Mouse (Mus musculus) intestine, embryonic 16.5 days (tissue): ENCODE data around the gene Gng3. TPM values are rescaled to one million over a fixed set of nuclear protein-coding genes. Genes with fewer than 3 reads are reported as not detected.

Source experiments
- ATAC-seq: fragments of 200-750 bp; cut with Nextera tagmentation; 2 replicates; pipeline ENCODE4 v1.8.0; 2017; ENCODE audit warnings: moderate TSS enrichment, moderate library complexity
- H3K27ac ChIP-seq: fragments of 300-500 bp; sonication (generic); 2 replicates; pipeline ENCODE4 v1.5.1; 2014; ENCODE audit warnings: mild to moderate bottlenecking, low read length
- H3K27me3 ChIP-seq: fragments of 300-500 bp; sonication (generic); replicated peaks from 2 replicates; pipeline ENCODE4 v1.6.1; 2014; ENCODE audit warnings: low read length, control low read depth, mixed read lengths; ENCODE audit not compliant: control insufficient read depth, insufficient read depth
- H3K36me3 ChIP-seq: fragments of 300-500 bp; sonication (generic); 2 replicates; pipeline ENCODE4 v1.6.1; 2014; ENCODE audit warnings: low read length, control low read depth; ENCODE audit not compliant: control insufficient read depth, insufficient read depth
- H3K4me1 ChIP-seq: fragments of 300-500 bp; sonication (generic); 2 replicates; pipeline ENCODE4 v1.6.1; 2014; ENCODE audit warnings: low read length, control low read depth, mixed read lengths; ENCODE audit not compliant: control insufficient read depth, insufficient read depth
- H3K4me2 ChIP-seq: fragments of 300-500 bp; sonication (generic); 2 replicates; pipeline ENCODE4 v1.6.1; 2014; ENCODE audit warnings: low read depth, low read length, control low read depth
- H3K4me3 ChIP-seq: fragments of 300-500 bp; sonication (generic); 2 replicates; pipeline ENCODE4 v1.5.1; 2014; ENCODE audit warnings: mild to moderate bottlenecking, low read length
- H3K9ac ChIP-seq: fragments of 300-500 bp; sonication (generic); 2 replicates; pipeline ENCODE4 v1.6.1; 2014; ENCODE audit warnings: low read depth, low read length
- H3K9me3 ChIP-seq: fragments of 300-500 bp; sonication (generic); 2 replicates; pipeline ENCODE4 v1.6.1; 2016; ENCODE audit warnings: low read length, control low read depth; ENCODE audit not compliant: control insufficient read depth
- WGBS: fragments of 180-500 bp; shearing (Covaris S2); extraction: QIAGEN DNeasy Blood & Tissue Kit; methylation state at CpG from one replicate; pipeline ENCODE4 v1.1.7; 2014; 5-methylcytosine and 5-hydroxymethylcytosine counted together
- polyA plus RNA-seq: library from polyadenylated mRNA; unstranded; fragments of >200 nt; fragmentation: Nextera tagmentation; extraction: Ambion mirVana; gene quantifications from 2 replicates; pipeline ENCODE4 v1.2.1, GENCODE M21; 2015

The Gng3 gene
- polyA plus RNA-seq, 1 experiment from 2014 or later: 14.3 TPM

- Histone ChIP-seq H3K4me3 (no peak within 1 kb of the TSS), H3K4me2 (peak within 1 kb of the TSS; percentile 14; the same call in 1 of the 2 replicates), H3K9me3 (no peaks in the 10 kb centered on the region), H3K4me1 (peaks cover 3% of the 10 kb centered on the region; the same call in 1 of the 2 replicates), H3K9ac (peak within 1 kb of the TSS; percentile 41; the same call in 1 of the 2 replicates), H3K27me3 (no peaks in the 10 kb centered on the region), H3K36me3 (peaks cover 6% of the 10 kb centered on the region), H3K27ac (0 out of 2 replicates have a peak within 1 kb of the TSS, but pooled peaks have one; percentile 17)
- peak; percentile 83 for ATAC-seq
- 21% methylated on average over 7 of the region's 7 CpGs for WGBS
Measured at GRCm38 (mm10) chr19:8850402-8850901, 11.5 kb upstream of the Gng3 start, which contains the start of gene Lrrn4cl. Gene Lrrn4cl (plus strand): TSS chr19:8850768.

GRCm38 (mm10) chr19:8848356-8848755 lies 9.4 kb upstream of the Gng3 start:
- Histone ChIP-seq H3K9ac (no peak overlapping the region), H3K27ac (no peak overlapping the region), H3K4me1 (peaks cover 3% of the 10 kb centered on the region; the same call in 1 of the 2 replicates), H3K27me3 (no peaks in the 10 kb centered on the region), H3K4me3 (no peak overlapping the region), H3K9me3 (no peaks in the 10 kb centered on the region), H3K4me2 (no peak overlapping the region), H3K36me3 (peaks cover 6% of the 10 kb centered on the region)
- ATAC-seq: no peak
- 58% methylated on average over 5 of the region's 5 CpGs for WGBS

DNA sequence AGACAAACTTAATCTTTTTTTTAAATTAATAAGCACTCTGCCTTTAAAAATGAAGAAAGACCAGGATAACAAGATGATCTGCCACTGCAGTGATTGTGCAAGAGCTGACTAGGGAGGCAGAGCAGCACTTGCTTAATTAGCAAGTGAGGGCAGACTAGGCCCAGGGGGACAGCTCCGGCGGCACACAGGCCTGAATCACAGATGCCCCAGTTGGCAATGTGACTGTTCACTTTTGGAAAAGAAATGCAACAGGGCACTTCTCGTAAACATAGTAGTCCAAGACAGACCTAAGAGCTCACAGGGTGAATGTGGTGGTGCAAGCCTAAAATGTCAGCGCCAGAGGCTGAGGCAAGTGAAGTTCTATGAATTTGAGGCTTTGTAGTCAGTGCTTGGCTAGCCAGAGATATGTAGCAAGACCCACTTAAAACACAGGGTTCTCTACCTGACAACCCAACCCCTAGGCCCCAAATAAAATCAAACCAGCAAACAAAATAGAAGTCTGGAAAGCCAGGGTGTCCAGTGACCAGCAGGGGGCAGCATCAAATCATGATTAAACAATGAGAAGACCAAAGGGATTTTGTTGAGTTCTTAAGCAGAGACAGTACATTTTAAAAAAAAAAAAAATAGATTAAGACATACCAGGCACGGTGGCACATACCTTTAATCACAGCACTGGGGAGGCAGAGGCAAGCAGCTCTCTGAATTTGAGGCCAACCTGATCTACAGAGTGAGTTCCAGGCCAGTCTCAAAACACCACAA lies 5.6 kb upstream of the Gng3 start:
- no peak for ATAC-seq
- Histone ChIP-seq H3K9me3 (no peaks in the 10 kb centered on the region), H3K27me3 (no peaks in the 10 kb centered on the region), H3K36me3 (peaks cover 6% of the 10 kb centered on the region), H3K4me3 (no peak overlapping the region), H3K9ac (no peak overlapping the region), H3K4me1 (peaks cover 10% of the 10 kb centered on the region; the same call in 1 of the 2 replicates), H3K4me2 (no peak overlapping the region), H3K27ac (no peak overlapping the region)
- WGBS: 66% methylated on average over 5 of the region's 5 CpGs

DNA sequence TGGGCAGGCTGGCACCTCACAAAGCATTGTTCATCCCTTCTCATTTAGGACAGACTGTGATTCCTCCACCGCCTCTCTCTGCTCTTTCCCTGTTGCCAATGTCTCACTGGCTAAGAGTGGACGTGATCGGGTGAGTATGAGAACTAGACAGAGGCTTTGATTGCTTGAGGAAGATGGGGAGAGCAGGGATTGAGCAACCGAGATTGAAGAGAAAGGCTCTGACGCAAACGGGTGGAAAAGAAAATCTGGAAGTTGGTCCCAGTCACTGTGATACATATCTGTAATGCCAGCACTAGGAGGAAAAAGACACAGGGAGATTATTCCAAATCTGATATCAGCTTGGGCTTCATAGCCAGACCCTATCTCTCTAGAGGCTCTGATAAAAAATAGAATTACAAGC lies 4.0 kb upstream of the Gng3 start:
- no peak overlapping the region for H3K4me2 ChIP-seq
- H3K9me3 ChIP-seq: no peaks in the 10 kb centered on the region
- no peak overlapping the region for H3K27ac ChIP-seq
- H3K4me1 ChIP-seq: peaks cover 22% of the 10 kb centered on the region
- 90% methylated on average over 6 of the region's 6 CpGs for whole genome bisulfite sequencing
- H3K36me3 ChIP-seq: peaks cover 3% of the 10 kb centered on the region; the same call in 1 of the 2 replicates
- no peak for ATAC-seq
- H3K4me3 ChIP-seq: no peak overlapping the region
- H3K27me3 ChIP-seq: no peaks in the 10 kb centered on the region
- no peak overlapping the region for H3K9ac ChIP-seq

DNA sequence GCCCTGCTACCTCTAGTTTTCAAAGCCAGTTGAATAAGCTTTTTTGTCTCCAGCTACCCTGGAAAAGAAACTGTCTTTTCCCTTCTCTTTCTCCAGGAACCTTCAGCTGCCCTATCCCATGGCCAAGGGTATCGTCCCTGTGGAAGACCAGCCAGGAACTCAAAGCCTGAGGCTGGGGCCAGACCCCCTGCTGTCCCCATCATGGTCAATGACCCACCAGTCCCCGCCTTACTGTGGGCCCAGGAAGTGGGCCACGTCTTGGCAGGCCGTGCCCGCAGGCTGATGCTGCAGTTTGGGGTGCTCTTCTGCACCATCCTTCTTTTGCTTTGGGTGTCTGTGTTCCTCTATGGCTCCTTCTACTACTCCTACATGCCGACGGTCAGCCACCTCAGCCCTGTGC lies 2.0 kb upstream of the Gng3 start:
- peaks cover 22% of the 10 kb centered on the region for H3K4me1 ChIP-seq
- WGBS: 94% methylated on average over 7 of the region's 7 CpGs
- H3K36me3 ChIP-seq: no peaks in the 10 kb centered on the region
- H3K4me2 ChIP-seq: peak overlapping the region; percentile 84
- peak overlapping the region; percentile 58 for H3K4me3 ChIP-seq
- ATAC-seq: no peak
- H3K9me3 ChIP-seq: no peaks in the 10 kb centered on the region
- no peaks in the 10 kb centered on the region for H3K27me3 ChIP-seq
- H3K9ac ChIP-seq: peak overlapping the region; percentile 80
- H3K27ac ChIP-seq: no peak overlapping the region

DNA sequence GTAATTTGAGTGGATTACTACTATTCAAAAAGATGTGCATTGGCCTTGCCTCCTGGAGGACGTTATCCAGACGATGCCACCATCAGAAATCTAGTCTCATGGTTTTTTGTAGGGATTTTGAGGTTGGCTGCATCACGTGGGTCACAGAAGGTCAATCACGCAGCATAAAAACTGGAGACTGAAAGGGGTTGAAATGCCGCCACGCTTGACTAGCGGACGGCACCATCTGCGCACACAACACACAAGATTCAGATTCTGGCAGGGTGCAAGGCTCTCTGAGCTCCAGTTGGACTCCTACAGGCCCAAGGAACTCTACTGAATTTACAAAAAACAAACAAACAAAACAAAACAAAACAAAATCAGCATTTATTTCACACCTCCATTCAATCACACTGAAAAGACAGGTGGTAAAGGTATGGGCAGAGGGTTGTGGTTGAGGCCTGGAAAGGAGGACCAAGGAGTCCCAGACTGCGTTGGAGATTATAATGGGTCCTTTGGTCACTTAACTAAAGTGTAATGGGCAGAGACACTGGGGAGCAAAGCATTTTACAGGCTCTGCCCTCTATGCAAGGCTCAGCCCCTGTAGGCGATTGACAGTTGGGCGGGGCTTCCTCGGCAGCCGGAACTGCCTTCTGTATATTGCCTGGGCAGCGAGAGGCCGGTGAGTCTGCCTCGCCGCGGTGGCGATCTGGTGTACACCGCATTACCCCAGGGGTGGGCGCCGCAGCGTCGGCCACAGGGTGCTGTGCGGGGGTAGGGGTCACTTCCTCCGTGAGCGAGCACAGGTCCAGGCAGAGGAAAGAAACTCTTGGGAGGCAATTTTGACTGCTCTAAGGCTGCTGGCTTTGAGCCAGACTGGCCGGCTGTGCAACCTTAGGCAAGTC lies 1.2 kb upstream of the Gng3 start:
- ATAC-seq: peak; percentile 77
- peak overlapping the region; percentile 80 for H3K9ac ChIP-seq
- H3K4me2 ChIP-seq: peak overlapping the region; percentile 84
- no peaks in the 10 kb centered on the region for H3K27me3 ChIP-seq
- no peaks in the 10 kb centered on the region for H3K9me3 ChIP-seq
- peaks cover 22% of the 10 kb centered on the region for H3K4me1 ChIP-seq
- no peak overlapping the region for H3K27ac ChIP-seq
- H3K36me3 ChIP-seq: no peaks in the 10 kb centered on the region
- 27% methylated on average over 29 of the region's 29 CpGs for WGBS
- H3K4me3 ChIP-seq: peak overlapping the region; percentile 58

DNA sequence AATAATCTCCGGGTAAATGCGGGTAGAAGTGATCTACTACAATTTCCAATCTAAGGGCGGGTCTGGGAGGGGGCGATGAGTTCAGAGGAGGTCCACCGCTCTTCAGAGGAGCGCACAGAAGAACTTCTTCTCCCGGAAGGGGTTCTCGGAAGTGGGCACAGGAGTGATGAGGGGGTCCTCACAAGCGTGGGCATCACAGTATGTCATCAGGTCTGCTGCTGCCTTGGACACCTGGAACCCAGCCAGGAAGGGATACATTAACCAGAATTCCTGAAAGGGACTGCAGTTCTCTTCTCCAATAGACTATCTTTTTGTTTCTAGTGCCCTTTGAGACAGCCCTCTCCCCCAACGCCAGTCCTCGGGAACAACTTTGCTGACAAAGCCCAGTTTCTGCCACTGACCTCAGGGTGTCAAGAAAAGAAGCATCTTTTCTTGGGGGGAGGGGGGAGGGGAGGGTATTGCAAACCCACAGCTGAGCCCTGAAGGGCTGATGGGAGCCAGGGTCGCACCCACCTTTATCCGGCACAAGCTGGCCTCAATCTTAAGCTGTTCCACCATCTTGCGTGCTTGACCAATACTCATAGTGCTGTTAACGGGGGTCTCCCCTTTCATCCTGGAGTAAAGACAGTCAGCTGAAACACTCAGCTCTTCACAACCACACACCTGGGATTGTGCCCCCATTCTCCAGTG lies 808 bp downstream of the Gng3 start:
- H3K27ac ChIP-seq: peak overlapping the region; percentile 96
- peak overlapping the region; percentile 89 for H3K9ac ChIP-seq
- H3K4me3 ChIP-seq: peak overlapping the region; percentile 66
- H3K36me3 ChIP-seq: peaks cover 6% of the 10 kb centered on the region
- peak overlapping the region; percentile 98 for H3K4me2 ChIP-seq
- no peaks in the 10 kb centered on the region for H3K27me3 ChIP-seq
- peak; percentile 24; the same call in 1 of the 2 replicates for ATAC-seq
- H3K4me1 ChIP-seq: peaks cover 22% of the 10 kb centered on the region
- H3K9me3 ChIP-seq: no peaks in the 10 kb centered on the region
- 16% methylated on average over 15 of the region's 15 CpGs for WGBS

GRCm38 (mm10) chr19:8837251-8837791 lies 1.7 kb downstream of the Gng3 start, which contains the start of gene Bscl2:
Gene Bscl2 (plus strand): TSS chr19:8837467.
- WGBS: under 1% methylated on average over 38 of the region's 38 CpGs
- Histone ChIP-seq H3K4me2 (peak within 1 kb of the TSS; percentile 98), H3K9me3 (no peaks in the 10 kb centered on the region), H3K27me3 (no peaks in the 10 kb centered on the region), H3K36me3 (peaks cover 11% of the 10 kb centered on the region), H3K4me1 (peaks cover 22% of the 10 kb centered on the region), H3K27ac (peak within 1 kb of the TSS; percentile 96), H3K9ac (peak within 1 kb of the TSS; percentile 89), H3K4me3 (peak within 1 kb of the TSS; percentile 66)
- ATAC-seq: peak; percentile 79
